Mouse (Mus musculus): Measurements from ENCODE around the gene Kcnd3.

Kcnd3 gene

GRCm38 (mm10) chr3:105722510-105722909 is 270.4 kb downstream of the Kcnd3 start:
- DNase-seq (ENCODE audit: low spot score): no peak

All from left cerebral cortex, adult 11 months (tissue).